Mouse (Mus musculus) B cell, adult (primary cell): ENCODE measurements around the gene Rnase10. TPM values are rescaled to one million over a fixed set of nuclear protein-coding genes. Genes with fewer than 3 reads are reported as not detected.

Experiments
- total RNA-seq: library from RNA; stranded (reverse); gene quantifications from 4 replicates; pipeline ENCODE4 v1.2.4, GENCODE M21; 2023; ENCODE audit not compliant: inconsistent age

Gene Rnase10
- total RNA-seq, result not detected in 4 replicates

GRCm38 (mm10) chr14:51007152-51007801, at the start of gene Rnase10:
TSS of gene Rnase10 (plus strand) at chr14:51007751.

GRCm38 (mm10) chr14:51041769-51042168, 34.2 kb downstream of the Rnase10 start, which contains the start of gene Rnase9:
TSS of gene Rnase9 (minus strand) at chr14:51041869.

GRCm38 (mm10) chr14:51050063-51050462, 42.5 kb downstream of the Rnase10 start, which contains the start of gene Rnase11:
TSS of gene Rnase11 (minus strand) at chr14:51050163.

GRCm38 (mm10) chr14:51057401-51057831, 49.9 kb downstream of the Rnase10 start, which contains the start of gene Rnase12:
TSS of gene Rnase12 (minus strand) at chr14:51057661.

Other genes starting within 250 kb of the Rnase10 start
- 77.4 to 93.8 TPM (median 87.5 TPM) in 4 replicates for gene Ttc5, start 222.2 kb upstream of the Rnase10 start, total RNA-seq
- gene Ccnb1ip1, start 200.0 kb upstream of the Rnase10 start, total RNA-seq, result 1.3 to 2.2 TPM in 2 of 4 replicates, not detected in the others
- 51.3 to 61.6 TPM (median 56.8 TPM) in 4 replicates for gene Parp2, start 199.9 kb upstream of the Rnase10 start, total RNA-seq
- 50.0 to 57.6 TPM (median 57.1 TPM) in 4 replicates for gene Tep1, start 137.2 kb upstream of the Rnase10 start, total RNA-seq
- gene Klhl33, start 110.2 kb upstream of the Rnase10 start, total RNA-seq, result not detected in 4 replicates
- 52.9 to 58.7 TPM (median 56.4 TPM) in 4 replicates for gene Osgep, start 82.9 kb upstream of the Rnase10 start, total RNA-seq
- gene Apex1, start 82.8 kb upstream of the Rnase10 start, total RNA-seq, result 45.2 to 63.2 TPM (median 45.7 TPM) in 4 replicates
- 224 to 227 TPM (median 225 TPM) in 4 replicates for gene Pip4p1, start 76.9 kb upstream of the Rnase10 start, total RNA-seq
- gene Pnp, start 76.7 kb upstream of the Rnase10 start, total RNA-seq, result 32.7 to 38.2 TPM (median 37.1 TPM) in 4 replicates
- 21.2 to 39.4 TPM (median 23.8 TPM) in 4 replicates for gene Gm49342, start 63.2 kb upstream of the Rnase10 start, total RNA-seq
- gene Pnp2, start 51.8 kb upstream of the Rnase10 start, total RNA-seq, result 1.2 to 3.4 TPM (median 2.5 TPM) in 4 replicates
- not detected in 4 replicates for gene Rnase9, start 34.1 kb downstream of the Rnase10 start, total RNA-seq
- not detected in 4 replicates for gene Rnase11, start 42.4 kb downstream of the Rnase10 start, total RNA-seq
- 1.1 to 2.9 TPM (median 1.6 TPM) in 3 of 4 replicates, not detected in the other for gene Rnase12, start 49.9 kb downstream of the Rnase10 start, total RNA-seq
- not detected in 4 replicates for gene Olfr750, start 66.7 kb downstream of the Rnase10 start, total RNA-seq
- gene Rnase4, start 83.3 kb downstream of the Rnase10 start, total RNA-seq, result 0.32 to 1.5 TPM (median 0.81 TPM) in 4 replicates
- gene Ang, start 83.4 kb downstream of the Rnase10 start, total RNA-seq, result not detected in 4 replicates
- not detected in 4 replicates for gene Eddm3b, start 106.7 kb downstream of the Rnase10 start, total RNA-seq
- 106 to 123 TPM (median 116 TPM) in 4 replicates for gene Rnase6, start 116.2 kb downstream of the Rnase10 start, total RNA-seq
- gene Rnase1, start 139.0 kb downstream of the Rnase10 start, total RNA-seq, result 0.72 TPM in 1 of 4 replicates, not detected in the others
- not detected in 4 replicates for gene Rnase2b, start 154.5 kb downstream of the Rnase10 start, total RNA-seq
- gene Ang2, start 191.4 kb downstream of the Rnase10 start, total RNA-seq, result not detected in 4 replicates
- gene Ear14, start 195.6 kb downstream of the Rnase10 start, total RNA-seq, result not detected in 4 replicates
- not detected in 4 replicates for gene Rnase2a, start 248.4 kb downstream of the Rnase10 start, total RNA-seq